Mouse (Mus musculus) layer of hippocampus, adult 9-11 months (tissue): Measurements from ENCODE around the gene Lgalsl.

ENCODE experiments used
- DNase-seq: peaks from one replicate; pipeline ENCODE4 v3.0.0; 2022

The Lgalsl gene

DNA sequence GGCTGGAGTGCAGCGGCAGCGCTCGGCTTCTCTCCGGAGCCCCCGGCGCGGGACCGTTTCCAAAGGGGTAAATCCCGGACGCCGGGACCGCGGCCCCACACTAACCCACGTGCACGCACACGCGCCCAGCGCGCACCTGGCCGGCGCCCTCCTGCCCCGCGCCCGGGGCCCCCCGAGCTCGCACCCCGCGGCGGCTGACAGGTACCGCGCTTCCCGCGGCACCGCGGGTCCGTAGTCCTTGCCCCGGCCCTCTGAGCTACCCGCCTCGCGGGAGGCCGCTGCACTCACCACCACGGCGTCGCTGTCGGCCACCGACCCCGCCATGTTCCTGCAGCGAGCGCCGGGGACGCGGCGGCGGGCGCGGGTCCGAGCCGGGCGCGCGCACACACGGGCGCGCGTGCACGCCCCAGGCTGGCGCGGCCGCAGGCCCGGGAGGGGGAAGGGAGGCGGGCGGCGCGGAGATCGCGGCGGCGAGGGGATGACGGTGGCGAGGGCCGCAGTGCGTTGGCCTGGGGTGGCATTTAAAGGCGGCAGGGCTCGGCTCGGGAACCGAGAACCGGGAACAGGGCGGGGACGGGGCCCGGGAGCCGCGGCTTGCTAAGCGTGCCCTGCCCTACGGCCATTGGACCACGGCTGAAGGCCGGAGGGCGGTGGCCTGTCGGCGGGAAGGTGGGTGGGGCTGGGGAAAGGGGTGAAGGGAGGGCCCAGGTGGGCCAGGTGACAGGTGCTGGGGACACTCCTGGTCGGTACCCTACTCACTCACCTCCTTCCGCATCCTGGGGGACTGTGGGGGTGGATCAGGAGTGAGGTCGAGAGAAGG is at the start of gene Lgalsl:
TSS of gene Lgalsl (minus strand) at position 371 of the 820 bp plus-strand sequence.
- peak; percentile 56 for DNase-seq

DNA sequence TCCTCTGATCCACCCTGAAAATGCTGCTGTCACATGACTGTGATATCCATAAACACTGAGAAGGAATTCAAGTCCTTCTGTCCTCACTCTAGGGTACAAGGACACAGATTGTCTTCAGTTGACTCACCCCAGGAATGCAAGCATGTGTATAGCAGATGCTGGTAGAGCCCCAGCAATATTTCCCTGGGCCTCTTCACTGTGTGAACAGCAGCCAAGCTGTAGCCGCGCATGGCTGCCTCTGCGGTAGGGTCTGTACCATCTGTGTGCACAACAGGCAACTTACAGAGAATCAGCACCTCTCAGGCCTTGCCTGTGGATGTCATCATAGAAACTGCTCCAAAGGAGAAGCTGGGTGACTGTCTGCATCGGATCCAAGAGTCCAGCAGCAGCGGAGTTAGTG is 47.8 kb upstream of the Lgalsl start:
- peak; percentile 48 for DNase-seq

GRCm38 (mm10) chr11:20877578-20878096 is 46.8 kb upstream of the Lgalsl start:
- no peak for DNase-seq

DNA sequence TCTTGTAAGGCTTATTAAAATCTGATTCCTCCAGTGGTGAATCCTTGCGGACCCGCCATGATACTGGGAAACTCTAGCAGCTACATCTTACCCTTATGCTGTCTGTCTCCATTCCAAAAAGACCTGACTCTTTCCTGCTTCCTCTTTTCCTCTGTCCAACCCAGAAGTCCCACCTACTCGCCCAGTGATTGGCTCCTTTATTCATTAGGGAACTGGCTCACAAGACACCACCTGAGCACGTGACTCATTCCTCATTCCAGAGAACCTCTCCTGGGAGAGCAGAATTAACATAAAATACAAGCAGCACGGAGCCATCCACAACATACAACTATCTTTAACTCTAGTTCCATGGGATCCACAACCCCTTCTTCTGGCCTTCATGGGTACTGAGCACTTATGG is 42.5 kb upstream of the Lgalsl start:
- DNase-seq, result no peak

GRCm38 (mm10) chr11:20872911-20873310 is 42.1 kb upstream of the Lgalsl start:
- no peak for DNase-seq

DNA sequence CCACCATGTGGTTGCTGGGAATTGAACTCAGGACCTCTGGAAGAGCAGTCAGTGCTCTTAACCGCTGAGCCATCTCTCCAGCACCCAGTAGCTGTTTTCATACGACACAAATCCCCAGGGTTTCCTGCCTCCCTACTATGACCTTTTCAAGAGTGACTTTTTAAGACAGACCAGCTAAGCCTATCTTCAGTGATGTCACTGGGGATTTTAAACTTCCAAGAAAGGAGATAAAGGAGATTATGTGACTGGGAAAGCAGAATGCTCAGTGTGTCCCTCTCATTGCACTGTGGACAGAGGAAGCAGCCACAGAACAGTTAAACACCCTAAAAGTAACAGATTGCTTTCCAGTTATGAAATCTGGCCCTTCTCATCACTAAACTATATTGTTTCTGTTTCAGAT is 41.6 kb upstream of the Lgalsl start:
- no peak for DNase-seq

GRCm38 (mm10) chr11:20869927-20870326 is 39.1 kb upstream of the Lgalsl start:
- DNase-seq, result no peak

DNA sequence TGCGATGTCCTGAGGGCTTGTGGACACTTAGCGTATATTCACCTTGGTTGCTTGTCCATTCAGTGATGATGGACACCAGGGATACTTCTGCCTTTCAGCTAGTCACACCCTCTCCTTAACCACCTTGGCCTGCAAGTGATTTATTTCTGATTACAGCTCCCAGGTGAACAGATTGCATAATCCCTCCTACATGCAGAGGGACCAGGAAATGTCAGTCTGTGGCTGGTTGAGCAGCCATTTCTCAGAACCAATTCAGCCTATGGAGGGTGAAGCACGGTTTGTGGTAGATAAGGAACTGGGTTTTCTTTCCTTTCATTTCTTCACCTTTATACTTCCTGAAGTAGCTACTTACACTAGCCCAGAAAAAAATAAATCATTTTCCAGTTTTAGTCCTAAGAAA is 34.6 kb upstream of the Lgalsl start:
- no peak for DNase-seq

GRCm38 (mm10) chr11:20864647-20865046 is 33.8 kb upstream of the Lgalsl start:
- no peak for DNase-seq

DNA sequence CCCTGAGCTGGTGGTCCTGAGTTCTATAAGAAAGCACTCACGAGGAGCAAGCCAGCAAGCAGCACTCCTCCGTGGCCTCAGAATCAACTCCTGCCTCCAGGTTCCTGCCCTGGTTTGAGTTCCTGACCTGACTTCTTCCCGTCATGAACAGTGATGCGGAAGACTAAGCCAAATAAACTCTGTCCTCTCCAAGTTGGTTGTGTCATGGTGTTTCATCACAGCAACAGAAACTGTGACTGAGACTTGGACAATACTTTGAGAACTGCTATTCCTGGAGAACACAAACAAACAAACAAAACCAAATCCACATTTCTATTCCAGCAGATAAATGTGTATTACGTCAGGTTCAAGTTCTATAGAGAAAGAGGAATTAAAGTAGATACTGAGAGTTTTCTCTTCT is 31.2 kb upstream of the Lgalsl start:
- DNase-seq, result no peak

DNA sequence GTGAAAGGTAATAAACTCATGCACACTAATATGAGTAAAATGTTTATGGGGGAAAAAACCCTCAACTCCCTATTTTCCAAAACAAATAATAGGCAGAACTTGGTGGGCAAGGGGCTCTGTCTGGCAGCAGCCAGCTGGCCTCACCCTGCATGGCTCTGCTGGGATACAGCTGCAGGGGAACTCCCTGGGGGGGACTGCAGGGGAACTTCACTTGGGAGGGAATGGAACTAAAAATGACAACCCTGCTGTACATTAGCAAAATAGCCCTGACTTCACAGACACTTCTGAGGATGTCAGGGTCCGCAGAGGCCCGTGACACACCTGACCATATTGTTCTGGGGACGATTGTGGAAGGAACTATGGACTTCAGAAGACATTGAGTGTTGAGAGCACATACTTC is 29.5 kb upstream of the Lgalsl start:
- no peak for DNase-seq

GRCm38 (mm10) chr11:20859858-20860257 is 29.0 kb upstream of the Lgalsl start:
- no peak for DNase-seq

- DNase-seq, result peak; percentile 89
Observed at GRCm38 (mm10) chr11:20858921-20859668, 28.2 kb upstream of the Lgalsl start.

DNA sequence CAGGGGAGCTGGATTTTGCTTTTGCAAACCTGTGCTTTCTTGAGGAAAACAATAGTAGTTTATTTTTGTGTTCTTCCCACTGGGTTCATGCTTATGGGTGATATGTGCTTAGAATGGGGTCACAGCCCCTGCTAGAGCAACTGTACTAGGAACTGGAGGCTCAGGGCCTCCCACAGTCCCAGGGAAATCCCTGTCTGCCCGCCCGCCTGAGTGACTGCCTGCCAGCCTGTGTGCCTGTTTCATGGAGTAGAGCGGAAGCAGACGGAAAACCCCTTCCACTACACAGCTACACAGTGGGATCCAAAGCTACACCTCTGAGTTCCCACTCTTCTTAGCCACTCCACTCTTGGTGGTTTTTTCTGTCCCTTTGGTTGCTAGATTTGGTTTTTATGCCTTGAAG is 27.1 kb upstream of the Lgalsl start:
- DNase-seq, result no peak

DNA sequence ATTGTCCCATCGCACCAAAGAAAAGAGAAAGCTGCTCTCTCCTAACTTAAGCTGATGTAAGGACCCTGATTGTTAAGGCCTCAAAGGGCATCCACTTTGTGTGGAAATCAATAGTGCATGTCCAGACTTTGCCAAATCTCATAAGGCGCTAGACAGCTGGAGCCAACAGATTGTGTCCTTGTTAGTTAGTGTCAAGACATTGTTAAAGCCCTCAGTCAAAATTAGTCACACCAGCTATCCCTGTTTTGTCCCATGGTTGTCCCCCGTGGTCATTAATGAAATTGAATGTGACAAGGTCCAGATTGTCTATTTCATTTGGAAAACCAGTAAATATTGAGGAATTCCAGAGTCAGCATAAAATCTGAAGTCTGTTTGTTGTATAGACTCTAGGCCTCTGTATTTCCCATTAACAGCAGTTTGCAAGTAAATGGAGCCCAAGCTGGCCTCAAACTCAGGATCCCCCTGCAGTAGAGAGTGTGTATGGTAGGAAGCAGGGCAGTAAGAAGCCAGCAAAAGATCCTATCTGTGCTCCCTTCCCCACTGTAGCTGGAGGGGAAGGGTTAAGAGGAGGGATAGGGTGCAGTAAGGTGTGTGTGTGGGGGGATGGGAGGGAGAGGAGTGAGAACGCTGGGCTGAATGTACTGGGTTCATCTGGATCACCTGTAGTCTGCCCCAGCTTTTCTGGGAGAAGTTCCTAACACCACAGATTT is 23.3 kb upstream of the Lgalsl start:
- DNase-seq, result no peak

GRCm38 (mm10) chr11:20850196-20850595 is 19.3 kb upstream of the Lgalsl start:
- no peak for DNase-seq

DNA sequence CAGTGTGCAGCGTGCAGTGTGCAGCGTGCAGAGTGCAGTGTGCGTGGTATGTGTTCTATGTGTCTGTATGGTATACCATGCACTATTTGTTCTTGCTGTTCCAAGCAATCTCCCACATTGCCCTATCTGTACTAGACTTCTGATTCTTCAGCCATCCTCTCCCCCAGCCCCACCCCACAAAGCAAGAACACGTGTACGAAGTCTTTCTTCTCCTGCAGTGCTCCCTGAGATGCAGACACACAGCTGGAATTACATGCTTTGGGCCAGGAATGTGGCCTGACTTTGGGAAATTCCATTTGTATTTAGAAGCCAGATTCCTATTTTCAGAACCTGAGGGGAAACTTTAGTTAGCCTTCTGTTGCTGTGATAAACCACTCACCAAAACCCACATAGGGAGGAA is 18.5 kb upstream of the Lgalsl start:
- DNase-seq, result no peak

GRCm38 (mm10) chr11:20837366-20837765 is 6.5 kb upstream of the Lgalsl start:
- no peak for DNase-seq

DNA sequence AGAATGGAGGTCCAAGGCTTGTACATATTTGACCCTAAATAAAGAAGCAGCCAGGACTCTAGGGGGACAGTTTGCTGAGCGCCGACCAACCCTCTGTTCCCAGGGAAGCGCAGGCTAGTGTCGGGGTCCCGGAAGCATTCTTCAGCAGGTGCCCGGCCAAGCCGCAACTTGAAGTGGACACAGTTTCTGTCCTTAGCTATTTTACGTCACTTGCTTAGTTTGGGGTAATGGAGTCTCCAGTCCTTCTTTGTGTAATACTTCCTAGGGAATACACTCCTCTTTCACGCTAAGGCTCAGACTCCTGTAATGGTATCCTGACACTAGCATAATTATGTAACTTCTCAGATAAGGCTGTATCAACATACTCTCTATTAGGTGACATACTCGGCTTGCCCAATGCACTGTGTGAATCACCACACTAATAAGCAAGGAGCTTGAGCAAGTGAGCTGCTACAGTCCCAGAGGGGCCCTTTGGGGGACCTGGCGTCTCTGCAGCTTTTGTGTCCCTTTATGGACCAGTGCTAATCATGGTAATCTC is 813 bp upstream of the Lgalsl start:
- no peak for DNase-seq

- no peak for DNase-seq
Observed at GRCm38 (mm10) chr11:20829993-20830685, 717 bp downstream of the Lgalsl start.

DNA sequence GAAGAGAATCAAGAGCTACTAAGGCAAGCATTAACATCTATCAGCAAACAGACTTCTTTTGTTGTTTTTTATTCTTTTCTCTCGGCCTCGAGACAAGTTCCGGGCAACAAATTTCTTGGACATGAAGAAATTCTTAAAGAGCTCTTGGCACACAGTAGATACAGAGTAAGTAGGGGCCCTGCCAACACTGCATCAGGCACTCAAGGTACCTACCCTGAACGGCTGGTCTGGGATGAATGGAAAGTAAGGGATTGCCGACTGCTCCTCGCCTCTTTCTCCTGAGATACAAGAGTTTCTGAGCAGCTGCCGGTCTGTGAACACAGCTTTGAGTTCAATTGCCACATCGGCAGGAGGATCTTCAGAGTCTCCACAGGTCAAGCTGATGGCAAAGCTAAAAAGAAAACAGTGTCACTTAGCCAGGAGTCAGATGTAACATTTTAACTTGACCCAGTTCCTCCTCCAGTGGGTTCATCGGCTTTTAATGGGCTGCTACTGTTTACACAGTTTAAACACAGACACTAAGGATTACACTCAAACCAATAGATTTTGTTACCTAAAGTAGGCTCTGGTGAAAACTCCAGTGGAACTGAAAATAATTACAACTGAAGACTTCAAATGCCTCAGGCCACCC is 1.7 kb downstream of the Lgalsl start:
- no peak for DNase-seq

DNA sequence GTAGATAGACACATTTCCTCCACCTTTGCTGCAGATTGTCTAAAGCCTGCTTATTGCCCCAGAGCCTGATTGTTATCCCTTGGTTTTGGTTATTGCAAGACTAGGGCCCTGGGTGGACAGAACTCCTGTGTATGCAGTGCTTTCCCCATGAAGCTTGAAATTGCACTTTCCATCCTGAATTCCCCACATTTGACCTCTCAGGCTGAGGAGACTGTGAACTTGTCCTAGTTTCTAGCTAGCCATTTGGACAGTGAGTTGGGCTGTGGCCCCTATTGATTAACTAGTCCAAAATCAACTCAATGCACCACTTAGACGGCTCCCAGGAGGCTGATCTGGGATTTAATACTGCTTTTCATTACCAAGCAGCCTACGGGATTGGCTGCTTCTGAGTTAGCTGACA is 6.9 kb downstream of the Lgalsl start:
- DNase-seq, result no peak
